Mouse (Mus musculus): ENCODE data around the gene Gm4791.

Gene Gm4791

GRCm38 (mm10) chr9:46998338-46998791 lies at the start of gene Gm4791:
Gm4791 (plus strand) TSS chr9:46998741.
- DNase-seq, result no peak

DNA sequence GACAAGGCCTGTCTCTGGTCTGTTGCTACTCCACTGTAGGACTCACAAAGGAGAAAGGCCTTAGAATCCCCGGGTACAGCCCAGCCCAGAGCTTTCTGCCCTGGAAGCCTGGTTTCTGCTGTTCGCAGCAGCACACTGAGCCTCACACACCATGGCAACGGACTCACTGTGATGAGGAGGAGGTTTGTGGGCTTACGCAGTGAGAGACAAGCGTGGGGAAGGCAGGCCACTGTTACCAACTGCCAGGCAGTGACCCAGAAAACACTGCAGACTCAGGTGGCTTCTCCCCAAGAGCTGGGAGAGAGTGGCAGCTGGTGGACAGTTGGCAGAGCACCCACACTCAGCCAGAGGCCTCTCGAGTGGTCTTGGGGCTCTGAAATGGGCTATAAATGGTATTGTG lies 42.3 kb upstream of the Gm4791 start:
- no peak for DNase-seq

DNA sequence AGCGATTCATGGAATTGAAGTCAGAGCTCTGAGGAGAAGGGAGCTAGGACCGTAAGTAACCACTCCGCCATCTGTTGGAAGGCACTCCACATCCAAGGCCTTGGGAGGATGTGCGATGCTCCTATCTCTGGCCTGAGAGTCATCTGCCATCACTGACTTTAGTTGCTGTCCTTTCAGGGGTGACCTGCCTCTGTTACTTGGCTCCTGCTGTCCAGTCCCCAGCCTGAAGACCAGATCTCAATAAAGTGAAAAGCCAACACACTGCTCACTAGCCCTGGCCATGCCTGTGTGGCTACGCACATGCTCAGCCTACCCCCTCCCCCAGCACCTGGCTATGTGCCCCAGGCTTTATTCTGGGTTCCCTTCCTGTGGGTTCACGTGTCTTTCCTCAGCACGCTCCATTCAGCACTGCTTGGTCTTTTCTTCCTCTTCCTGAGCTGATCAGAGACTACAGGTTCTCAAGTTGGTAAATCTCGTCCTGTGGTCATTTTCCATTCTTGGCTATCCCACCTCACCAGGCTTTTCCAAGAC lies 41.1 kb upstream of the Gm4791 start:
- no peak for DNase-seq

DNA sequence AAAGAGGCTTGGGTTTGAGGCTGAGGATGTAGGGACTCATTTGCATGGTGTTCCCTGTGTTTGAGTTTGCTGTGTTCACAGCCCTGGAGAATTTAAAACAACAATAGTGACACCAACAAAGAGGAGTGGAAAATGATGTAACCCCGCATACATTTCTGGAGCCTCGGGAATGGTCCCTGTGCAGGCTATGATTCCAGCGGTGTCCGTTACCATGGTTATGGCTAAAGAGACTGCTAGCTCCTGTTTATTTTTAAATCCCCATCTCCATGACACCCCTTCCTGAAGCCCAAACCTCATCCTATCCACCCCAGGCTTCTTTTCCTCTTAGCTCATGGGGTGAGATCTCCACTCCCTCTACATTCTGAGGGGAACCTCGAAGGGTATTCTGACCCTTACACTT lies 32.5 kb upstream of the Gm4791 start:
- DNase-seq, result no peak

DNA sequence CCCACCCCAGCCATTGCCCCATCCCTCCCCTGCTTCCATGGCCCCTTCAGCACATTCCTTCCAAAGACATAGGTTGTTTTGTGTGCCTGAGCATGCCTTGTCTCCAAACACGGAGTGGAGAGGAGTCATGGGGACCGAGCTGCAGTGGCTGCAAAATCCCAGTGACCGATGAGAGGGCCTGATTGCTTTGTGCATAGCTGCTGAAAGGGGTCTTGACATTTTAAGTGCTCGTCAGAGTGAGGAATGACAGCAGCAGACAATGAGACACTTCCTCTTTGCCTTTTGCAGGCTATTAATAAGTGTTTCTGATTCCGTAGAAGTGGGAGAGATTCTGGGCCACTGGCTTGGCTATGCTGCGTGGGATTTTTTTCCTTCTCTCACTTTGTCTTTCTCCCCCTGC lies 29.6 kb upstream of the Gm4791 start:
- no peak for DNase-seq

DNA sequence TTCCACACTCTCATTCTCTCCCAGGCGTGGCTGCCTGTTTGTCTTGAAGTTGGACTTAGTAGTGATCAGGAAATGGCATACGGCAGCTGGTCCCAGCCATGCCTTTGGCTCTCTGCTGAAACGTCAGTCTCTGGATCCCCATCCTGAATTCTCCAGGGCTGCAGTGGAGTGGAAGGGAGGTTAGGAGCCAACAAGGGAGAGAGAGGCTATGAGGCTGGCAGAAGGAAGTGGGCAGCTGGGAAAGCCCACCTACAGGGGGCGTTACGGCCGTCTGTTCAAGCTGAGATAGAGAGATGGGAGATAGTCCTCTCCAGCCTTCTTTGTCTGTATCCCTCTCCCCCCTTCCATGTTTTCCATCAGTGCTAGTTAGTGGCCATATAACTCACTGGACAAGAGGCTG lies 29.1 kb upstream of the Gm4791 start:
- no peak for DNase-seq

DNA sequence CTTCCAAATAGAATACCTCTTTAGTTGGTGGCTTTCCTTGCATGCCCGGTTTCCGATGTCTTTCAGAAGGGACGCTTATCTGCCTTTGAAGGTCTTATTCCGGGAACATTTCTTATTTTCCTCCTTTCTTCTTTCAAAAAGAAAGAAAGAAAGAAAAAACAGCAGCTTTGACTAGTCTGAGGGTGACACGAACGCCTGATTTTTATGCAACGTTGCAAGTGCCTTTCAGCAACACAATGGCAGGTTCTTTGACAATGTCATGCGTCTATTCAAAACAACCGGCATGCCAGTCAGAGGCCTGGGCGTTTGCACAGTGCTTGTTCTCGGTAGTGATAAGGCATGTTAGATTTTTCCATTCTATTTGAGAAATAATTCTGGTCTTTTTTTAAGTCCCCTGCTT lies 19.7 kb upstream of the Gm4791 start:
- no peak for DNase-seq

DNA sequence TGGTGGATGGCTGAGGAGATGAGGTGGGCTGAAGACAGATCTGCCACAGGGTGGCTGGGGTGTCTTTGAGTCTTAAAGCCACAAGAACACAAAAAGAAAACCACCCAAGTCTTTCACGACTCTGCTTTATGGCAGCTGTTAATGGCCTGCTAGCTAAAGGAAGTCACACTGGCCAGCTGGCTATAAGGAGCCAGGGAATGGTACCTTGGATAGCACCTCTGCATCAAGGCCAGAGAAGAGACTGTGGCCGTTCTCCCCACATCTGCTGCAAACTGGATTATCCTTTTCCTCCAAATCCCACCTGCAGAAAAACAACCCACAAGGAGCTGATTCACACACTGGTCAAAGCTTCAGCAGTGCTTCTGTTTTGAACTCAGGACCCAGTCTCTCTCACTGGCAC lies 18.4 kb upstream of the Gm4791 start:
- no peak for DNase-seq

- no peak for DNase-seq
Observed at GRCm38 (mm10) chr9:46983471-46983870, 15.1 kb upstream of the Gm4791 start.

- no peak for DNase-seq
Observed at GRCm38 (mm10) chr9:47041569-47041968, 43.0 kb downstream of the Gm4791 start.
